Mouse (Mus musculus): ENCODE data around the gene Tmem81. TPM values are rescaled to one million over a fixed set of nuclear protein-coding genes. Genes with fewer than 3 reads are reported as not detected.
A peak's percentile ranks its signal among the peaks of the same experiment; 100 is the strongest.

The Tmem81 gene
- polyA plus RNA-seq, 1 experiment from 2014 or later: 1.3 TPM

- TF ChIP-seq CTCF (IDR thresholded peaks at IDR 0.05; ENCODE audit: low read depth): peak; percentile 64
- Histone ChIP-seq H3K4me1 (replicated peaks; ENCODE audit: insufficient read depth, low read length) (no peaks in the 10 kb centered on the region), H3K27me3 (ENCODE audit: insufficient read depth, low read length) (no peaks in the 10 kb centered on the region), H3K36me3 (ENCODE audit: insufficient read depth, low read length) (no peaks in the 10 kb centered on the region), H3K9me3 (replicated peaks; ENCODE audit: low read length) (no peaks in the 10 kb centered on the region), H3K4me2 (ENCODE audit: low read length) (no peak overlapping the region), H3K9ac (ENCODE audit: low read depth, low read length) (no peak overlapping the region), H3K27ac (no peak overlapping the region), H3K4me3 (replicated peaks; ENCODE audit: low read depth, low read length) (no peak overlapping the region)
- DNase-seq (ENCODE audit: low spot score) (peak; percentile 49), ATAC-seq (replicated peaks; ENCODE audit: low FRiP score, low read depth) (no peak)
- 61% methylated on average over 5 of the region's 5 CpGs for WGBS
Measured at GRCm38 (mm10) chr1:132472537-132472936, 33.5 kb upstream of the Tmem81 start.

- H3K4me3 ChIP-seq (replicated peaks; ENCODE audit: low read depth, low read length): no peak overlapping the region
- no peak overlapping the region for H3K9ac ChIP-seq (ENCODE audit: low read depth, low read length)
- DNase-seq (ENCODE audit: low spot score): no peak
- no peak for TF ChIP-seq CTCF (IDR thresholded peaks at IDR 0.05; ENCODE audit: low read depth)
- no peak overlapping the region for H3K27ac ChIP-seq
- H3K27me3 ChIP-seq (ENCODE audit: insufficient read depth, low read length): no peaks in the 10 kb centered on the region
- H3K4me1 ChIP-seq (replicated peaks; ENCODE audit: insufficient read depth, low read length): peaks cover 7% of the 10 kb centered on the region; the same call in 1 of the 2 replicates
- H3K4me2 ChIP-seq (ENCODE audit: low read length): no peak overlapping the region
- no peaks in the 10 kb centered on the region for H3K36me3 ChIP-seq (ENCODE audit: insufficient read depth, low read length)
- 83% methylated on average over 1 of the region's 1 CpGs for WGBS
- H3K9me3 ChIP-seq (replicated peaks; ENCODE audit: low read length): no peaks in the 10 kb centered on the region
- no peak for ATAC-seq (replicated peaks; ENCODE audit: low FRiP score, low read depth)
Measured at GRCm38 (mm10) chr1:132474496-132474895, 31.5 kb upstream of the Tmem81 start.

GRCm38 (mm10) chr1:132476575-132476927 is 29.5 kb upstream of the Tmem81 start:
- Histone ChIP-seq H3K9me3 (replicated peaks; ENCODE audit: low read length) (no peaks in the 10 kb centered on the region), H3K27me3 (ENCODE audit: insufficient read depth, low read length) (no peaks in the 10 kb centered on the region), H3K9ac (ENCODE audit: low read depth, low read length) (peak overlapping the region; percentile 90), H3K4me1 (replicated peaks; ENCODE audit: insufficient read depth, low read length) (peaks cover 7% of the 10 kb centered on the region; the same call in 1 of the 2 replicates), H3K27ac (peak overlapping the region; percentile 83; the same call in 1 of the 2 replicates), H3K4me3 (replicated peaks; ENCODE audit: low read depth, low read length) (peak overlapping the region; percentile 95), H3K36me3 (ENCODE audit: insufficient read depth, low read length) (no peaks in the 10 kb centered on the region), H3K4me2 (ENCODE audit: low read length) (peak overlapping the region; percentile 84)
- WGBS: 5% methylated on average over 9 of the region's 9 CpGs
- DNase-seq (ENCODE audit: low spot score) (no peak), ATAC-seq (replicated peaks; ENCODE audit: low FRiP score, low read depth) (peak; percentile 39; the same call in 1 of the 2 replicates)
- no peak for TF ChIP-seq CTCF (IDR thresholded peaks at IDR 0.05; ENCODE audit: low read depth)

- H3K27me3 ChIP-seq (ENCODE audit: insufficient read depth, low read length): no peaks in the 10 kb centered on the region
- peak within 1 kb of the TSS; percentile 95 for H3K4me3 ChIP-seq (replicated peaks; ENCODE audit: low read depth, low read length)
- peak within 1 kb of the TSS; percentile 90 for H3K9ac ChIP-seq (ENCODE audit: low read depth, low read length)
- peak; percentile 20; the same call in 1 of the 2 replicates for TF ChIP-seq CTCF (IDR thresholded peaks at IDR 0.05; ENCODE audit: low read depth)
- peak within 1 kb of the TSS; percentile 84 for H3K4me2 ChIP-seq (ENCODE audit: low read length)
- under 1% methylated on average over 43 of the region's 43 CpGs for WGBS
- H3K27ac ChIP-seq: peak within 1 kb of the TSS; percentile 83
- DNase-seq (ENCODE audit: low spot score): peak; percentile 96
- peaks cover 7% of the 10 kb centered on the region; the same call in 1 of the 2 replicates for H3K4me1 ChIP-seq (replicated peaks; ENCODE audit: insufficient read depth, low read length)
- H3K36me3 ChIP-seq (ENCODE audit: insufficient read depth, low read length): no peaks in the 10 kb centered on the region
- no peaks in the 10 kb centered on the region for H3K9me3 ChIP-seq (replicated peaks; ENCODE audit: low read length)
- ATAC-seq (replicated peaks; ENCODE audit: low FRiP score, low read depth): peak; percentile 83
Measured at GRCm38 (mm10) chr1:132476928-132477691, 28.9 kb upstream of the Tmem81 start, which contains the start of gene Rbbp5. TSS of gene Rbbp5 (plus strand) at chr1:132477365.

GRCm38 (mm10) chr1:132479438-132479837 is 26.6 kb upstream of the Tmem81 start:
- DNase-seq (ENCODE audit: low spot score) (no peak), ATAC-seq (replicated peaks; ENCODE audit: low FRiP score, low read depth) (no peak)
- no peaks in the 10 kb centered on the region for H3K36me3 ChIP-seq (ENCODE audit: insufficient read depth, low read length)
- H3K4me2 ChIP-seq (ENCODE audit: low read length): no peak overlapping the region
- 85% methylated on average over 1 of the region's 1 CpGs for WGBS
- TF ChIP-seq CTCF (IDR thresholded peaks at IDR 0.05; ENCODE audit: low read depth): no peak
- peaks cover 7% of the 10 kb centered on the region; the same call in 1 of the 2 replicates for H3K4me1 ChIP-seq (replicated peaks; ENCODE audit: insufficient read depth, low read length)
- H3K9ac ChIP-seq (ENCODE audit: low read depth, low read length): no peak overlapping the region
- H3K27ac ChIP-seq: no peak overlapping the region
- no peaks in the 10 kb centered on the region for H3K9me3 ChIP-seq (replicated peaks; ENCODE audit: low read length)
- H3K27me3 ChIP-seq (ENCODE audit: insufficient read depth, low read length): no peaks in the 10 kb centered on the region
- no peak overlapping the region for H3K4me3 ChIP-seq (replicated peaks; ENCODE audit: low read depth, low read length)

GRCm38 (mm10) chr1:132481619-132482018 is 24.4 kb upstream of the Tmem81 start:
- WGBS: 91% methylated on average over 2 of the region's 2 CpGs
- no peak for ATAC-seq (replicated peaks; ENCODE audit: low FRiP score, low read depth)

More at GRCm38 (mm10) chr1:132481619-132482018, 24.4 kb upstream of the Tmem81 start:
- Histone ChIP-seq H3K27ac (no peak overlapping the region), H3K4me2 (ENCODE audit: low read length) (no peak overlapping the region), H3K36me3 (ENCODE audit: insufficient read depth, low read length) (no peaks in the 10 kb centered on the region), H3K9me3 (replicated peaks; ENCODE audit: low read length) (no peaks in the 10 kb centered on the region), H3K4me1 (replicated peaks; ENCODE audit: insufficient read depth, low read length) (peaks cover 7% of the 10 kb centered on the region; the same call in 1 of the 2 replicates), H3K27me3 (ENCODE audit: insufficient read depth, low read length) (no peaks in the 10 kb centered on the region), H3K9ac (ENCODE audit: low read depth, low read length) (no peak overlapping the region), H3K4me3 (replicated peaks; ENCODE audit: low read depth, low read length) (no peak overlapping the region)
- no peak for TF ChIP-seq CTCF (IDR thresholded peaks at IDR 0.05; ENCODE audit: low read depth)
- DNase-seq (ENCODE audit: low spot score): no peak

Data from kidney, postnatal 0 days (tissue).